Mouse (Mus musculus) cerebral cortex, adult 2 months (tissue): Measurements from ENCODE around the gene Rp2.

Source experiments
- WGBS: fragments of 180-500 bp; shearing (Covaris S2); methylation state at CpG from one replicate; pipeline ENCODE4 v1.1.7; 2018; 5-methylcytosine and 5-hydroxymethylcytosine counted together

Rp2 gene

DNA sequence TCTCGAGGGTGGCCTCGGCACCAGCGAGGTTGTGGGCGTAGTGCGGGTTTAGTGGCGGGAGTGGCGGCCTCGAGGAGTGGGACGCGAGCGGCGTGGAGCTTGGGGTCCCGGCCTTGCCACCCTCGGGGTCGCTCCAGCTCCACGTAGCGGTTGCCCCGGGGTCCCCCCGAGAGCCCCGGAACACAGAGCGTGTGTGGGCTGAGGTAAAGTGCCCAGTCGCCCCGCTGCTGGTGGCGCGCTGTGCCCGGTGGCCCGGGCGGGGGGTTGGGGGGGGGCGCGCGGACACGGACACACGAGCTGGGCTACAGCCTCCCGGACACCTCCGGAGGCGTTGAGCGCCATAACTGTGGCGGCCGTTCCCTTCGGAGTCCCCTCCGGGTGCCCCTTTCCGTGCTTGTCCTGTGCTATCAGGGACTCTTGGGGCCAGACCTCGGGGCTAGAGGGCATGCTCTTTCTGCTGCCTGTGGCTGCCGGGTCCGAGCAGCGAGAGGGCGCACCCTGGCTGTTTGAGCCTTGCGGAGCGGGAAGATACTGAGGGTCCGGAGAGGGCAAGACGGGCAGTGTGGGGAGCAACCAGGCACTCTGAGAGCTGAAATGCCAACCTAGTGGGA, 61.7 kb downstream of the Rp2 start:
- 4% methylated on average over 38 of the region's 51 CpGs for WGBS
